Mouse (Mus musculus) neural tube, embryonic 15.5 days (tissue): Measurements from ENCODE around the gene Madcam1. TPM values are rescaled to one million over a fixed set of nuclear protein-coding genes. Genes with fewer than 3 reads are reported as not detected.

ENCODE experiments used
- ATAC-seq: fragments of 200-750 bp; cut with Nextera tagmentation; 2 replicates; pipeline ENCODE4 v1.8.0; 2017; ENCODE audit warnings: mild to moderate bottlenecking, moderate TSS enrichment, moderate library complexity; ENCODE audit not compliant: low FRiP score
- H3K27ac ChIP-seq: fragments of 300-500 bp; sonication (generic); replicated peaks from 2 replicates; pipeline ENCODE4 v1.5.1; 2015; ENCODE audit warnings: mild to moderate bottlenecking, inconsistent platforms
- H3K27me3 ChIP-seq: fragments of 300-500 bp; sonication (generic); replicated peaks from 2 replicates; pipeline ENCODE4 v1.6.1; 2015; ENCODE audit warnings: inconsistent platforms
- H3K36me3 ChIP-seq: fragments of 300-500 bp; sonication (generic); 2 replicates; pipeline ENCODE4 v1.6.1; 2015; ENCODE audit warnings: inconsistent platforms
- H3K4me1 ChIP-seq: fragments of 300-500 bp; sonication (generic); 2 replicates; pipeline ENCODE4 v1.6.1; 2015; ENCODE audit warnings: inconsistent platforms
- H3K4me2 ChIP-seq: fragments of 300-500 bp; sonication (generic); 2 replicates; pipeline ENCODE4 v1.6.1; 2015; ENCODE audit warnings: inconsistent platforms, mild to moderate bottlenecking, moderate library complexity
- H3K4me3 ChIP-seq: fragments of 300-500 bp; sonication (generic); replicated peaks from 2 replicates; pipeline ENCODE4 v1.5.1; 2015; ENCODE audit warnings: mild to moderate bottlenecking, inconsistent platforms
- H3K9ac ChIP-seq: fragments of 300-500 bp; sonication (generic); replicated peaks from 2 replicates; pipeline ENCODE4 v1.6.1; 2015; ENCODE audit warnings: mild to moderate bottlenecking, inconsistent platforms
- H3K9me3 ChIP-seq: fragments of 300-500 bp; sonication (generic); replicated peaks from 2 replicates; pipeline ENCODE4 v1.6.1; 2016; ENCODE audit warnings: inconsistent platforms
- WGBS: fragments of 180-500 bp; shearing (Covaris S2); methylation state at CpG from one replicate; pipeline ENCODE4 v1.1.7; 2015; ENCODE audit warnings: mixed read lengths; 5-methylcytosine and 5-hydroxymethylcytosine counted together
- polyA plus RNA-seq: library from polyadenylated mRNA; unstranded; fragments of >200 nt; fragmentation: Nextera tagmentation; extraction: Ambion mirVana; gene quantifications from 2 replicates; pipeline ENCODE4 v1.2.1, GENCODE M21; 2015

The Madcam1 gene
- polyA plus RNA-seq, 1 experiment from 2014 or later = 1.0 TPM

GRCm38 (mm10) chr10:79668771-79669575, 4.6 kb downstream of the Madcam1 start, which contains the start of gene Tpgs1:
Gene Tpgs1, plus strand, starts transcription at chr10:79669369.
- Histone ChIP-seq H3K27me3 (no peaks in the 10 kb centered on the region), H3K4me3 (peak within 1 kb of the TSS; percentile 61), H3K36me3 (peaks cover 11% of the 10 kb centered on the region; the same call in 1 of the 2 replicates), H3K27ac (peak within 1 kb of the TSS; percentile 94), H3K9ac (peak within 1 kb of the TSS; percentile 76), H3K4me1 (peaks cover 37% of the 10 kb centered on the region), H3K9me3 (no peaks in the 10 kb centered on the region), H3K4me2 (peak within 1 kb of the TSS; percentile 95)
- under 1% methylated on average over 45 of the region's 45 CpGs for whole genome bisulfite sequencing
- ATAC-seq = peak; percentile 87

- Histone ChIP-seq H3K4me3 (peak overlapping the region; percentile 61), H3K27ac (peak overlapping the region; percentile 94), H3K4me1 (peaks cover 33% of the 10 kb centered on the region), H3K27me3 (no peaks in the 10 kb centered on the region), H3K4me2 (peak overlapping the region; percentile 95), H3K9me3 (no peaks in the 10 kb centered on the region), H3K36me3 (peaks cover 11% of the 10 kb centered on the region; the same call in 1 of the 2 replicates), H3K9ac (peak overlapping the region; percentile 76)
- WGBS = 0% methylated on average over 47 of the region's 47 CpGs
- ATAC-seq = peak; percentile 68
These were observed 5.3 kb downstream of the Madcam1 start for GRCm38 (mm10) chr10:79669576-79670057.

- peak overlapping the region; percentile 94 for H3K27ac ChIP-seq
- H3K4me1 ChIP-seq = peaks cover 33% of the 10 kb centered on the region
- H3K9me3 ChIP-seq = no peaks in the 10 kb centered on the region
- no peaks in the 10 kb centered on the region for H3K27me3 ChIP-seq
- peaks cover 12% of the 10 kb centered on the region for H3K36me3 ChIP-seq
- 22% methylated on average over 15 of the region's 15 CpGs for WGBS
- H3K4me2 ChIP-seq = peak overlapping the region; percentile 95
- peak overlapping the region; percentile 61 for H3K4me3 ChIP-seq
- peak overlapping the region; percentile 76 for H3K9ac ChIP-seq
- peak; percentile 15 for ATAC-seq
These were observed 5.9 kb downstream of the Madcam1 start for GRCm38 (mm10) chr10:79670071-79670888.

DNA sequence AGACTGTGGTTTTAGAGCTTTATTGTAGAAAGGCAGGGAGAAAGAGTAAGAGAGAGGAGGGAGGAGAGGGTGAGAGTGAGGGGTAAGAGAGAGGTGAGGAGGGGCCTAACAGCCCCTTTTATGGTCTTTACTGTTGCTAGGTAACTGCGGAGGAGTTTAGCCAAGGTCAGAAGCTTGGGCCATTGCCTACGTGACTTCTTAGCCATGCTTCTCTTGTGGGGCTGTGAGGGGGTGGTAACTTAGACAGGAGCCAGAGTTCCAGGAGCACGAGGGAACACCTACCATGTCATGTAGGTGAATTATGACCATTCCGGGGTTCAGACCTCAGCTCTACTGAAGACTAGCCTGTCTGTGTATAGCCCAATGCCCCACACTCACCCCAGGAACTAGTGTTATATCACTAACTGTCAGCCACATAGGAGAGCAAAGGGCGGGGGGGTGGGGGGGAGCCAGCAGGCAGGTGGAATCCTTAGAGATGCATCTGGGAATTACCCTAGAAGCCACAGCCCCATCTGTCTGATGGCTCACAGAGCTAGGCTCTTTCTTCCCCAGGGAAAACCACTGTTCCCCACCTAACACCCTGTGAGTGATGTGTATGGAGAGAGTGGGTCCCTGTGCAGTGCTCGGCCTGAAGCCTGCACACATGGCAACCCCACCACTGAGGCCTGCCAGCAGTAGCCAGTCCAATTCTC, 7.2 kb downstream of the Madcam1 start:
- Histone ChIP-seq H3K9me3 (no peaks in the 10 kb centered on the region), H3K27ac (no peak overlapping the region), H3K9ac (peak overlapping the region; percentile 76; the same call in 1 of the 2 replicates), H3K4me2 (peak overlapping the region; percentile 95), H3K36me3 (peaks cover 25% of the 10 kb centered on the region), H3K27me3 (no peaks in the 10 kb centered on the region), H3K4me1 (peaks cover 33% of the 10 kb centered on the region), H3K4me3 (peak overlapping the region; percentile 61; the same call in 1 of the 2 replicates)
- ATAC-seq = no peak
- WGBS = 29% methylated on average over 6 of the region's 6 CpGs

DNA sequence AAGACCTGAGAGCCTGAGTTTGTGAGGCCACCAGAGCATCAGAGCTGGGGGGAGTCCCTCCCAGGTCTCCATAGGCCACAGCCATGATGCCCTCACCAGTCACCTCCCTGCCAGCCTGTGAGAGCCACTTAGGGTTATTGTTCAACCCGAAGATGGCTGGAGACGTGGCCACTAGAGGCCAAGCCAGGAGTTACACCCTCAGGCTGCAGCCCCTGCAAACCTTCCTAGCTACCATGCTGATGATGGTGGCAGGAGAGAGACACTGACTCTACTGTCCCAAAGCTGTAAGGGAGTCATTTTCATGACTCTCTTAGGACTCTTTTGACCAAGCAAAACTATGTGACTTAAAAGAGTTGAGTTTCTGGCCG, 7.7 kb downstream of the Madcam1 start:
- WGBS = 49% methylated on average over 3 of the region's 3 CpGs
- Histone ChIP-seq H3K27me3 (no peaks in the 10 kb centered on the region), H3K4me3 (no peak overlapping the region), H3K4me2 (peak overlapping the region; percentile 5; the same call in 1 of the 2 replicates), H3K9me3 (no peaks in the 10 kb centered on the region), H3K4me1 (peaks cover 33% of the 10 kb centered on the region), H3K27ac (no peak overlapping the region), H3K36me3 (peaks cover 28% of the 10 kb centered on the region), H3K9ac (0 out of 2 replicates have a peak overlapping the region, but pooled peaks have one; percentile 14)
- ATAC-seq = no peak

- no peak for ATAC-seq
- H3K36me3 ChIP-seq = peaks cover 28% of the 10 kb centered on the region
- no peak overlapping the region for H3K27ac ChIP-seq
- H3K9ac ChIP-seq = no peak overlapping the region
- 94% methylated on average over 3 of the region's 3 CpGs for WGBS
- no peak overlapping the region for H3K4me2 ChIP-seq
- H3K27me3 ChIP-seq = no peaks in the 10 kb centered on the region
- H3K9me3 ChIP-seq = no peaks in the 10 kb centered on the region
- peaks cover 28% of the 10 kb centered on the region for H3K4me1 ChIP-seq
- H3K4me3 ChIP-seq = no peak overlapping the region
These were observed 8.7 kb downstream of the Madcam1 start for GRCm38 (mm10) chr10:79673054-79673453.

GRCm38 (mm10) chr10:79675346-79676035, 11.1 kb downstream of the Madcam1 start:
- Histone ChIP-seq H3K27ac (no peak overlapping the region), H3K4me1 (peaks cover 18% of the 10 kb centered on the region), H3K9ac (no peak overlapping the region), H3K4me2 (no peak overlapping the region), H3K4me3 (no peak overlapping the region), H3K27me3 (no peaks in the 10 kb centered on the region), H3K9me3 (no peaks in the 10 kb centered on the region), H3K36me3 (peaks cover 28% of the 10 kb centered on the region)
- WGBS = 70% methylated on average over 44 of the region's 44 CpGs
- ATAC-seq = no peak

DNA sequence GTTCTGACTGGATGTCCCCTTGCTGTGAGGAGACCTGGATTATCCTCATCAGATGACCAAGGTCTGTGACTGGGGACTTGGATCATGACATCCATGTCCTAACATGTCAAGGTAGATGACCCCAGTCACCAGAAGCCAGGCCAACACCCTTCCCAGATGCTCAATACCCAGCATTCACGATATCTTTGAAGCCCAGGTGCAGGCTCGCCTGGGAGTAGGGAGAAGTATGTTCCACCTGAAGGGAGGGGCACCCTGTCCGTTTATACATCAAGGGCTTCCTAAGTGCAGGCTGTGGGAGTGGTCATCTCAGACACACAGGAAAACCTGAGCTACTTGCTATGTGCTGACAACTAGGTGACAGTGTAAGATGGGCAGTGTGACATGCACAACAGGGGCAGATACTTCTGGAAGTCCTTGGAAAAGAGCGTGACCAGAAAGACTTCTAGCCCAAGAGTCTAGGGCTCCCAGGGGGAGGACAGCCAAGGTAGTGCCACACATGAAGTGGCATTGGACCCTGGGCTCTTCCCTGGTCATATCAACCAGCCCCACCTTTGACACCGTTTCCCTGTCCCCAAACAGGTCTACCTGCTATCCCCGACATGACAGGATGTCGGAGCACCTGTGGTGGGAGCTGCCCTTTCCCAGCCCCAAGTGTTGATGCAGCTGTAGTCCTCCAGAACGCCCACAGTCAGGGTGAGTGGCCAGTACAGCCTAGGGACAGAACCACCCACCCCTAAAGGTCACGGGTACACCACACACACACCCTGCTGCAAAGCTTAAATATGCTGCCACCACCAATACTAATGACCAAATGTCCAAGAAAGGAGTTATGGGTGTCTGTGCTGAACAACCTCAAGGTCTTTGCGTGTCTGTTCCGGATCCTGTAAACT, 16.5 kb downstream of the Madcam1 start:
- H3K4me2 ChIP-seq = peak overlapping the region; percentile 95
- H3K9ac ChIP-seq = peak overlapping the region; percentile 44
- no peaks in the 10 kb centered on the region for H3K9me3 ChIP-seq
- 39% methylated on average over 11 of the region's 11 CpGs for whole genome bisulfite sequencing
- H3K36me3 ChIP-seq = peaks cover 22% of the 10 kb centered on the region
- H3K4me3 ChIP-seq = peak overlapping the region; percentile 81
- H3K4me1 ChIP-seq = peaks cover 28% of the 10 kb centered on the region
- ATAC-seq = peak; percentile 39
- peak overlapping the region; percentile 88 for H3K27ac ChIP-seq
- no peaks in the 10 kb centered on the region for H3K27me3 ChIP-seq

- Histone ChIP-seq H3K9me3 (no peaks in the 10 kb centered on the region), H3K27me3 (no peaks in the 10 kb centered on the region), H3K4me2 (peak within 1 kb of the TSS; percentile 95), H3K4me1 (peaks cover 28% of the 10 kb centered on the region), H3K9ac (peak within 1 kb of the TSS; percentile 76), H3K36me3 (peaks cover 22% of the 10 kb centered on the region), H3K4me3 (peak within 1 kb of the TSS; percentile 81), H3K27ac (peak within 1 kb of the TSS; percentile 88)
- ATAC-seq = peak; percentile 92
- WGBS = under 1% methylated on average over 64 of the region's 84 CpGs
These were observed 17.4 kb downstream of the Madcam1 start, which contains the start of gene Cdc34 for GRCm38 (mm10) chr10:79681591-79682245. Gene Cdc34, plus strand, starts transcription at chr10:79682195.
